Mouse (Mus musculus) gonadal fat pad, adult 2 months (tissue): ENCODE measurements at regions not wholly inside any gene's neighbourhood (a gene's known extent, or its start where the extent isn't known, plus 50 kb on each side); places are given as distances from the start of the nearest gene placed in this dataset.
A peak's percentile ranks its signal among the peaks of the same experiment; 100 is the strongest.

Experiments used
- DNase-seq: peaks from one replicate; pipeline ENCODE4 v3.0.0-alpha.2; 2012; ENCODE audit warnings: low read depth

DNA sequence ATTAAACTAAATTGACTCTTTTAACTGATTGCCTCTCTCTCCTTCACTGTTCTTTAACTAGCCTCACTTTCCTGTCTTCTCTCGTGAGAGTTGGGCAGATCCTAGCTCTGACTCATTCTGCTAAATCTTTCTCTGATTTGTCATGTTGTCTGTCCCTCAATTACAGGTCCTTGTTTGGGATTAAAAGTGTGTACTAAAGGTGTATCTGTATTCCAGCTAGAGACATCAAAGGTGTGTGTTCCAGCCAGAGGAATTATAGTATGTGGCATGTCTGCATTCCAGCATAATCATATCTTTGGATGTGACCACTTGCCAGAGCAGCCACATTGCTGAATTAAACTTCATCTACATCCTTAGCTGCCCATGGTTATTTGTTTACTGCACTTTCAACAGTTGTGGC, 167.5 kb upstream of the Fam83b start:
- DNase-seq, result no peak

DNA sequence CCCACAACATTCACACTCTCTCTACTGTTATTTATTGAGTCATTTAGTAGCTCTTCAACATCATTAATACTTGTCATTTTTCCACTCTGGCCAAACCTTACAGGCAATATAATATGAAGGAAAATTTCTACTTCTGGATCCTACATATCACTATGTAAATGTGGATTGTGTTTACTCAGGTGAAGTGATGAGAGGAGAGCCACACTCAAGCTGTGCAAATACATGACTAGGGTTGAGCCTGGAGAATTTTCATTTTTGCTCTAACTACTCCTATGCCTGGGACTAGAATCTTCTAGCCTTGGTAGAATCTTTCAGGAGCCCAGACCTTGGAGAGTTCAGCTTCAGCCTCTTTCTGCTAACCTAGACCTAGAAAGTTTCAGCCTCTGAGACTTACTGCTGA, 166.9 kb upstream of the Fam83b start:
- DNase-seq, result no peak

DNA sequence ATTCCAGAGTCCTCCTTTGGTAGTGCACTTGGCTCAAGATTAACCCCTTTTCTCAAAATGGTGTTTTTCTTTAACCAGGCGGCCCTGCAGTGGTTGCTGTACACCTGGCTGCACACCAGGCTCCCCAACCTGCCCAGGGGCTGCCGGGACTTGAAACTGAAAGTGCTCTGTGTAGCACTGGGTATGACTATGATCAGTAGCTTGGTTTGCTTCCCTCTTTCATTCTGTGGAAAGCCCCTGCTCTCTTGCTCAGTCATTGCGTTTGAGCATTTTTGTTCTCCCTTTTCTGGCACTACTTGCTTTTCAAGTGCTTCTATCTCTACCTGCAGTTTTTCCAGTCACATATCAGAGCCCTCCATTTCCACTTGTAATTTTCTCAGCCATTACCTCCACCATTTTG, 156.0 kb upstream of the Fam83b start:
- DNase-seq, result no peak

- DNase-seq, result no peak
Observed at GRCm38 (mm10) chr9:76715852-76716251, 148.9 kb upstream of the Fam83b start.

GRCm38 (mm10) chr9:76706451-76706850, 139.5 kb upstream of the Fam83b start:
- DNase-seq, result no peak

DNA sequence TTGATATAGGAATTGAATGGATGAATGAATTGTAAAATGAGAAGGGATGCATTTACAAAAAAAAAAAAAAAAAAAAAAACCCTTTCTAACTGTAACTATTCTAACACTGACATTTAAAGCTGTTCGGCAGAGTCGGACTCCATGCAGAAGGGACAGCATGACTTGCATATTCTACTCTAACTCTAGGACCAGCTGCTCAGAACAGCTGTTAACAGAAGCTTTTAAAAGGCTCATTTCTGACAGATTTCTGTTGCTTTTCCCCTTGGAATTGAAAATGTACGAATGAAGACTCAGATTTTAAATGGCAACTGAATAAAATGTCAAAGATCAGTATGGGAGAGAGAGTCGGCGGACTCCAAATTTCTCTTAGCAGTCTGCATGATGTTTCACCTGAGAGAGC, 138.9 kb upstream of the Fam83b start:
- DNase-seq, result no peak

- DNase-seq, result peak; percentile 88
Observed at GRCm38 (mm10) chr9:76695547-76695946, 128.6 kb upstream of the Fam83b start.

DNA sequence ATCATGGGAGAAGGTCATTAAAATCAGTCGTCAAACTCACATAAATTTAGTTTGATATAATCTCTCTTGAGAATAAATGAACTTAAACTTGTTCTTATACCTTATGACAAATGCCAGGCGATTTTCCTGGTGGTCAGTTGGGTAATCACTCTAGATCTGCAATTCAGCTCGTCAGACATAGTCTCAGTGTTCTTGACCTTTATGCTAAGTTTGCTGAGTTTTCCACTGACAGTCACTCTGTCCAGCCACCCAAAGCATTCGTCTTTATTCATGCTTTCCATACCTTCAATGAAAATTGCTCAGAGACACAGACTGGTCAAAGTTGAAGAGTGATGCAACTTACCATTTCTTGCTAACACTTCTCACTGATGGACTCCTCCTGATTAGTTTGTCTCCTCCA, 126.1 kb upstream of the Fam83b start:
- DNase-seq, result peak; percentile 50

GRCm38 (mm10) chr9:76660848-76661247, 93.9 kb upstream of the Fam83b start:
- DNase-seq, result peak; percentile 41

DNA sequence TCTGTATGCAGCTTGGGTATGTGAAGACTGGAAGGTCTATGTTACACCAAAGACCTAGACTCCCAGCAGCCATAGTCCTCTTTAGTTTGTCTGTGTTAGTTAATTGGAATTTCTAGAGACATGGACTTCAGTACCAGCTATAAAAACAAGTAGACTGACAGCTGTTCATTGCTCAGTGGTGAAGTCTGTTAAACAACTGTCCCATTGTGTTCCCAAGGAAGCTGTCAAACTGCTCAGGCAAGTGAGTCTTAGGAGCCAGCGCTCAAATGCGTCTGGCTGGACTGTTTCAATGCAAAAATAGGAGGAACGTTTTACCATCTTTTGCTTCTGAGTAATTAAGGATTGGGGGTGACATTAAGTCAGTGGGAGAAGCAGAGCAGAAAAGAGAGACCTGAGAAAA, 92.9 kb upstream of the Fam83b start:
- peak; percentile 33 for DNase-seq

GRCm38 (mm10) chr9:76653311-76653710, 86.4 kb upstream of the Fam83b start:
- DNase-seq, result peak; percentile 91

DNA sequence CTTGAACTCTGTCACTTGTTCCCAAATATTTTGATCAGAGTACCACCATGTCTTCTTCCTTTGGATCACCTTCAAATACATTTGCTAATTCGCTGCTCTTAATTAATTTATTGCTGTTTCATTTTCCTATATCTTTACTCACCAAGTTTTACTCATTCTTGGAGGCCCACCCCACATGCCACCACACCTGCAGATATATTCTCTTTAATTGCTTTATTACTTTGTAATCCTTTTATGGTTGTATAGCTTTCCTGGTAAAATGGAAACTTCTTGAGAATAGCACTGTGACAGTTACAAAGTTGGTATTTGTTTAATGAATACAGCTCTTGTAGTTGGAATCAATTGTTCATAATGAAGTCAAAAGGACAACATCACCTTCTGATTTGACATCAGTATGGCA, 82.6 kb upstream of the Fam83b start:
- DNase-seq, result no peak

DNA sequence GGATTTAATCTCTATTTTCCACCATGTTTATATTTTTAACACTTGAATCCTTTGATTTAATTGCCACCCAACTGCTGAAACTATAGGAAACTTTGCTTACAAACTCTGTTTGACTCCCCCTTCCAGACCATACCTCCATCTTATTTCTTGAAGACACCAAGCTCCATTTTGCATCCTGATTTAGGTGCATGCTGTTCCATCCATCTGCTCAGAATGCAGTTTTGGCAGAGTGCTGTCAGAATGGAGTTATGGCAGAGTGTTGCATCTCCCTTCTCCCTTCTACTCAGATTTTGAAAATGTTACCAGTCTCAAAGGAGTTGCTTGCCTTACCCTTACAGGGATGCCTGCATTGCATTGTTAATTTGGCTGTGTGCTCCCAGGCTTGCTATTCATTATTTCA, 79.5 kb upstream of the Fam83b start:
- DNase-seq, result no peak
